Mouse (Mus musculus): Measurements from ENCODE around the gene Auts2. TPM values are rescaled to one million over a fixed set of nuclear protein-coding genes. Genes with fewer than 3 reads are reported as not detected.

The Auts2 gene
- polyA plus RNA-seq, 1 experiment from 2014 or later = 27.3 TPM

- Histone ChIP-seq H3K9me3 (ENCODE audit: low read depth, low read length) (no peaks in the 10 kb centered on the region), H3K27ac (ENCODE audit: low read depth) (no peak overlapping the region), H3K4me1 (ENCODE audit: insufficient read depth) (peaks cover 4% of the 10 kb centered on the region; the same call in 1 of the 2 replicates), H3K36me3 (ENCODE audit: insufficient read depth) (no peaks in the 10 kb centered on the region), H3K4me3 (ENCODE audit: low read depth, low read length) (no peak overlapping the region), H3K4me2 (no peak overlapping the region), H3K9ac (no peak overlapping the region), H3K27me3 (ENCODE audit: insufficient read depth, low read length) (no peaks in the 10 kb centered on the region)
- DNase-seq (no peak), ATAC-seq (ENCODE audit: insufficient read depth) (no peak)
- no peak for TF ChIP-seq CTCF (IDR thresholded peaks at IDR 0.05; ENCODE audit: low read depth)
- WGBS = 73% methylated on average over 6 of the region's 6 CpGs
Observed at GRCm38 (mm10) chr5:132268351-132268967, 274.7 kb downstream of the Auts2 start.

GRCm38 (mm10) chr5:132265015-132265414 lies 278.1 kb downstream of the Auts2 start:
- Histone ChIP-seq H3K27ac (ENCODE audit: low read depth) (no peak overlapping the region), H3K9me3 (ENCODE audit: low read depth, low read length) (no peaks in the 10 kb centered on the region), H3K4me2 (no peak overlapping the region), H3K4me1 (ENCODE audit: insufficient read depth) (0 out of 2 replicates have a peak, but pooled peaks cover 4% of the 10 kb centered on the region), H3K36me3 (ENCODE audit: insufficient read depth) (no peaks in the 10 kb centered on the region), H3K4me3 (ENCODE audit: low read depth, low read length) (no peak overlapping the region), H3K27me3 (ENCODE audit: insufficient read depth, low read length) (no peaks in the 10 kb centered on the region), H3K9ac (no peak overlapping the region)
- no peak for ATAC-seq (ENCODE audit: insufficient read depth)
- DNase-seq = no peak
- no peak for TF ChIP-seq CTCF (IDR thresholded peaks at IDR 0.05; ENCODE audit: low read depth)
- WGBS = 55% methylated on average over 1 of the region's 1 CpGs

GRCm38 (mm10) chr5:132261750-132262149 lies 281.4 kb downstream of the Auts2 start:
- 67% methylated on average over 1 of the region's 1 CpGs for WGBS

GRCm38 (mm10) chr5:132258882-132259281 lies 284.3 kb downstream of the Auts2 start:
- Histone ChIP-seq H3K36me3 (ENCODE audit: insufficient read depth) (peaks cover 8% of the 10 kb centered on the region; the same call in 1 of the 2 replicates), H3K9ac (no peak overlapping the region), H3K9me3 (ENCODE audit: low read depth, low read length) (no peaks in the 10 kb centered on the region), H3K27ac (ENCODE audit: low read depth) (no peak overlapping the region), H3K4me3 (ENCODE audit: low read depth, low read length) (no peak overlapping the region), H3K4me1 (ENCODE audit: insufficient read depth) (no peaks in the 10 kb centered on the region), H3K27me3 (ENCODE audit: insufficient read depth, low read length) (no peaks in the 10 kb centered on the region), H3K4me2 (no peak overlapping the region)
- no peak for TF ChIP-seq CTCF (IDR thresholded peaks at IDR 0.05; ENCODE audit: low read depth)
- no peak for ATAC-seq (ENCODE audit: insufficient read depth)
- 86% methylated on average over 11 of the region's 11 CpGs for WGBS
- no peak for DNase-seq

More at GRCm38 (mm10) chr5:132261750-132262149, 281.4 kb downstream of the Auts2 start:
- Histone ChIP-seq H3K27me3 (ENCODE audit: insufficient read depth, low read length) (no peaks in the 10 kb centered on the region), H3K9me3 (ENCODE audit: low read depth, low read length) (no peaks in the 10 kb centered on the region), H3K27ac (ENCODE audit: low read depth) (no peak overlapping the region), H3K9ac (no peak overlapping the region), H3K4me1 (ENCODE audit: insufficient read depth) (0 out of 2 replicates have a peak, but pooled peaks cover 4% of the 10 kb centered on the region), H3K4me3 (ENCODE audit: low read depth, low read length) (no peak overlapping the region), H3K4me2 (no peak overlapping the region), H3K36me3 (ENCODE audit: insufficient read depth) (peaks cover 8% of the 10 kb centered on the region; the same call in 1 of the 2 replicates)
- ATAC-seq (ENCODE audit: insufficient read depth) (no peak), DNase-seq (no peak)
- TF ChIP-seq CTCF (IDR thresholded peaks at IDR 0.05; ENCODE audit: low read depth) = no peak

GRCm38 (mm10) chr5:132255579-132255978 lies 287.6 kb downstream of the Auts2 start:
- no peak for DNase-seq

GRCm38 (mm10) chr5:132249523-132249922 lies 293.6 kb downstream of the Auts2 start:
- H3K4me1 ChIP-seq (ENCODE audit: insufficient read depth) = no peaks in the 10 kb centered on the region

More at GRCm38 (mm10) chr5:132255579-132255978, 287.6 kb downstream of the Auts2 start:
- Histone ChIP-seq H3K4me3 (ENCODE audit: low read depth, low read length) (no peak overlapping the region), H3K4me2 (no peak overlapping the region), H3K36me3 (ENCODE audit: insufficient read depth) (peaks cover 8% of the 10 kb centered on the region; the same call in 1 of the 2 replicates), H3K9ac (no peak overlapping the region), H3K27me3 (ENCODE audit: insufficient read depth, low read length) (no peaks in the 10 kb centered on the region), H3K9me3 (ENCODE audit: low read depth, low read length) (no peaks in the 10 kb centered on the region), H3K4me1 (ENCODE audit: insufficient read depth) (no peaks in the 10 kb centered on the region), H3K27ac (ENCODE audit: low read depth) (no peak overlapping the region)
- 44% methylated on average over 8 of the region's 8 CpGs for WGBS
- no peak for TF ChIP-seq CTCF (IDR thresholded peaks at IDR 0.05; ENCODE audit: low read depth)
- ATAC-seq (ENCODE audit: insufficient read depth) = no peak

GRCm38 (mm10) chr5:132248069-132248468 lies 295.1 kb downstream of the Auts2 start:
- H3K27me3 ChIP-seq (ENCODE audit: insufficient read depth, low read length) = no peaks in the 10 kb centered on the region
- TF ChIP-seq CTCF (IDR thresholded peaks at IDR 0.05; ENCODE audit: low read depth) = no peak
- H3K36me3 ChIP-seq (ENCODE audit: insufficient read depth) = no peaks in the 10 kb centered on the region
- no peak overlapping the region for H3K4me3 ChIP-seq (ENCODE audit: low read depth, low read length)
- DNase-seq = no peak
- WGBS = 41% methylated on average over 7 of the region's 7 CpGs
- H3K4me1 ChIP-seq (ENCODE audit: insufficient read depth) = no peaks in the 10 kb centered on the region
- ATAC-seq (ENCODE audit: insufficient read depth) = no peak; the same call in 1 of the 2 replicates
- no peak overlapping the region for H3K4me2 ChIP-seq
- no peaks in the 10 kb centered on the region for H3K9me3 ChIP-seq (ENCODE audit: low read depth, low read length)
- no peak overlapping the region for H3K9ac ChIP-seq
- peak overlapping the region; percentile 34; the same call in 1 of the 2 replicates for H3K27ac ChIP-seq (ENCODE audit: low read depth)

More at GRCm38 (mm10) chr5:132249523-132249922, 293.6 kb downstream of the Auts2 start:
- H3K9me3 ChIP-seq (ENCODE audit: low read depth, low read length) = no peaks in the 10 kb centered on the region
- no peak overlapping the region for H3K4me2 ChIP-seq
- no peak overlapping the region for H3K9ac ChIP-seq
- no peak overlapping the region for H3K4me3 ChIP-seq (ENCODE audit: low read depth, low read length)
- TF ChIP-seq CTCF (IDR thresholded peaks at IDR 0.05; ENCODE audit: low read depth) = no peak
- no peak for DNase-seq
- H3K27me3 ChIP-seq (ENCODE audit: insufficient read depth, low read length) = no peaks in the 10 kb centered on the region
- no peak for ATAC-seq (ENCODE audit: insufficient read depth)
- no peak overlapping the region for H3K27ac ChIP-seq (ENCODE audit: low read depth)
- WGBS = 58% methylated on average over 11 of the region's 11 CpGs
- H3K36me3 ChIP-seq (ENCODE audit: insufficient read depth) = no peaks in the 10 kb centered on the region
